Mouse (Mus musculus): Measurements from ENCODE around the gene Nipal3. TPM values are rescaled to one million over a fixed set of nuclear protein-coding genes. Genes with fewer than 3 reads are reported as not detected.

Nipal3 gene
- 7.1 and 7.7 TPM in 2 replicates for total RNA-seq (2015)
- total RNA-seq (2017), result 31.8 and 36.0 TPM in 2 replicates

DNA sequence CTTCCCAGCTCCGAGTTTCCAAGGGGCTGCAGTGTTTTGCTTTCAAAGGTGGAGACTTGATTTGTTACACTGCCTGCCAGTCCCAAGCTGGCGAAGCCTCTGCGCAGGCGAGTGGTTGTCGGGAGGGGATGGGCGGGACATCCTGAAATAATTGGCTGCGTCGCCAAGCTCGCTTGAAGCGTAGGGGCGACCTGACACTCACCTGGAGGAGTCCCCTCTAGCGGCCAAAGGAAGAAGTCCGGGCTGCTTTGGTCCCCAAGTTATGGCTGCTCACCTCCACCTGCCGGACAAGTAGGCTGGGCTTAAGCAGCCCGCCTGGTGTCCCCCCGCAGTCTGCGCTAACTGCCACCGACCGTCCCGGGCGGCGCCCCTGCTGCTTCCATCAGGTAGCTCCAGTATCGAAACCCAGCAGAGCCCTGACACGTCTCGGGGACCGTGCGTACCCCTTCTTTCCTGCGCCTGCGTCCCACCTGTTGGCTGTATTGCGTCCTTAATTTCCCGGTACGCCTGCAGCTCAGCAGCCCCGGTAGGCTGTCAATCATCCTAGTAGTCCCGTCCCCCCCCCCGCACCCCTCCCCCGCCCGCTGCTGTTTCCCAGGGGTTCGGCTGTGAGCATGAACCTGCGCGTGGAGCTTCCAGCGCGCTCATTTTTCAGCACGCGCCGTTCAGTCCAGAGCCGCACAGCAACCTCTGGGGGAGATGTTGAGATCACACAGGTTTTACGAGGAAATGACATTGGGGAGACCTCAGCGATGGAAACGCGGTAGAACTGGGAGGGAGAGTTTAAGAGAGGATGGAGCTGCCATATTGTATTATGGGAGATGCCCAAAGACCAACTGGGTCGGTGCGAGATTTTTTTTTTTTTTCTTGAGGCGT, at the start of gene Nipal3, which contains the start of gene Stpg1:
TSS of gene Nipal3 (minus strand) at position 518 of the 876 bp plus-strand sequence.
TSS of gene Stpg1 (plus strand) at position 270 of the 876 bp plus-strand sequence.
- peak; percentile 93 for ATAC-seq (ENCODE audit: poor library complexity, severe bottlenecking)

DNA sequence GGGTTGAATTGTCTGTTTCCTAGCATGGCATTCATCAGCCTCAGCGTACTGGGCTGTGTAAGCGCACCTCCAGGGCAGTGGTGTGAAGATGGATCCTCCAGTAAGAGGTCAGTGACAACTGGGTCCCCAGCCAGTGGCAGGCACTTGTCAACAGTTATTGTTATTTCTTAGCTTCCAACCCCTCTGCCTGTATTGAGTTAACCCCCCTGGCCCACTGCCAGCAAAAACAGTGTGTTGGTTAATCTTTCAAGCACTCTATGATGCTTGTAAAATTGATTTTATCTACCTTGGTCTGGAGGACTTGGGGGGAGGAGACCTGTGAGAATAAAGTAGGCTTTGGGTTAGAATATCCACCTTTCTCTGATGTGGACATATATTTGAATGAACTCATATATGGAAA, 49.4 kb upstream of the Nipal3 start:
- ATAC-seq (ENCODE audit: poor library complexity, severe bottlenecking), result no peak

DNA sequence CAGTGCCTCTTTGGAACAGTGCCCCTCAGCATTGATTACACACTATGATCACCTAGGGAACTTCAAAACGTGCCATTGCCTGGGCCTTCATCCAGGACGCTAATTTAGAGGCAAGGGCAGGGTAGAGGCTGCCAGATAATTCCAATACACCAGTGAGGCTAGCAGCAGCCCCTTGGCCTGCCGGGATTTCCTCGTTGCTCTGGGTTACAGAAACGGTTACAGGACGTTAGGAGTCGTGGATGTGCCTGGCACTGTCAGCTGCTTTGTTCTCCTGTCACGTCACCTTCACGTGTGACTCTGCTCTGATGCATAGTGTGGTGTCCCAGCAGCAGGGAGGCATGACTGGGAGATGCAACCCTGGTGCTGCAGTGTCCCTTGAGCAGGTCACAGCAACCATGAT, 45.2 kb upstream of the Nipal3 start:
- no peak for ATAC-seq (ENCODE audit: poor library complexity, severe bottlenecking)

DNA sequence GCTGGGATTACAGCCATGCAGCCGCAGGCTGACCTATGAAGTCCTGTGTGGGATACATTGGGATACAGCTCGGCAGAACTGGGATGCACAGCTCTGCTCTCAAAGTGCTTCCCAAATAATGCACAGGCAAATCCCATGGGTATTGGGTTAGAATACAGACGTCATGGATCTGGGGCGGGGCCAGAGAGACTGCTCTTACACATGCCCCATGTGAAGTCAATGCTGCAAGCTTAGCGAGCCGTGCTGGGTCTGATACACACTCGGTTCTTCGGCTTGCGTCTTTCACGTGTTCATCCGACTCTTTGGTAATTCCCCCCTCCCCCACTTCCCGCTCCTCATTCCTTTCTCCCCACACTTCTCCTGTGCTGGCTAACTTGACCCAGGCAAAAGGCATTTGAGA, 44.2 kb upstream of the Nipal3 start:
- no peak for ATAC-seq (ENCODE audit: poor library complexity, severe bottlenecking)

DNA sequence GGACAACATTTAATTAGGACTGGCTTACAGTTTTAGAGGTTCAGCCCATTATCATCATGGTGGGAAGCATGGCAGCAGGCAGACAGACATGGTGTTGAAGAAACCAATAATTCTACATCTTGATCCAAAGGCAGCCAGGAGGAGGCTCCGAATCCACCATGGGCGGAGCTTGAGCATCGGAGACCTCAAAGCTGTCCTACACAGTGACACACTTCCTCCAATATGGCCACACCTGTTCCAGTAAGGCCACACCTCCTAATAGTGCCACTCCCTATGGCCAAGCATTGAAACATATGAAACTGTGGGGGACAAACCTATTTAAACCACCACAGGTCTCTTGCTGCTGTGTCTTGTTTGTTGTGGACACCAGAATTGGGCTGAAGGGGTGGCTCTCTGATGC, 40.2 kb upstream of the Nipal3 start:
- ATAC-seq (ENCODE audit: poor library complexity, severe bottlenecking), result no peak

DNA sequence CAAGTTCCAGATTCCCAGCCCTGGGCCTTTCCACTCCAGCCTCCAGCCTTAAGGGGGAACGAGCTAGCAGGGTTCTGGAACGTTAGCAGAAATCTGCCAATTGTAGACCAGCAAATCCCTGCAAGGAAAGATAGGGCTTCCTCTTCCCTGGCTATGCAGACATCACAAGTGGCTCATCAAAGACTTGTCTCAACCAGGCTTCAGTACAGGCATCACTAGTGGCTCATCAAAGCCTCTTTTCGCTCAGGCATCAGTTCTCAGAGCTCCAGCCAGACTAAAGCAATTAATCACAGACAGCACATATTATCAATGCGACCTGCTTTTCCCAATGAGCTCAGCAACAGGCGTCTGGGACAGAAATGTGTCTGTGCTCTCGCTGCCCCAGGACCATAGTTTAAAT, 38.2 kb upstream of the Nipal3 start:
- ATAC-seq (ENCODE audit: poor library complexity, severe bottlenecking), result no peak

DNA sequence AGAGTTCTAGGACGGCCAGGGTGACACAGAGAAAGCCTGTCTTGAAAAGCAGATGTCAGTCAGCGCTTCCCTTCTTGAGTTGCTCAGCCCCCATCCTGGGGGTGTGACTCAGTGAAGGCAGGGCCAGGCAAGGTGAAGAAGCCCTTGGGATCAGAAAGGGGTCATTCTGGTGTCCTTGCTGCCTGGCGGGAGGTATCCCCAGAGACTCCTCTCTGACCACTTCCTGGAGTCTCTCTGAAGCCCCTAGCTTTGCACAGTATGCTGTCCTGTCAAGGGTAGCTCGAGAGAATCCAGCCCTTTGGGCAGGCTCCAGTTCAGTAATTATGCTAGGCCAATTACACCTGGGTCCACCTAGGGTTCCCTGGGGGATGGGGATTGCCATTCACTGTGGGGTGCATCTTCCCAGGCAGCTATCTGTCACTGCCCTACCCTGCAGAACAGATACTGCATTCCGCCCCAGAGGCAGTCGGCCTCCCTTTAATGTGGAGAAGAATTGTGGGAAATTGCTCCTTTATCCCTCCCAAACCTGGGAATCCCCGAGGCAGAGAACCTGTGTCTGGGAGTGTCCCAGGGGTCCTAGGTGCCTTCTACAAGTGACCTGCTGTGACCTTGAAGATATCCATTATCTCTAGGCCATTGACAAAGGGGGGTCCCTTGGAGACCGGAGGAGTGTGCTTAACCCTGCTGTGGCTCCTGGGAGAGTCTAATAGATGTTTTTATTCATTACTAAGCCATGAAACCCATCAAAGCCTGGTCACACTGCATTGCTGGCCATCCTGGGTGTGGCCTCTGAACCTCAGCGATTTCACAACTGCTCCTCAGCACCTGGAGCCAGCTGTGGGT, 37.2 kb upstream of the Nipal3 start:
- ATAC-seq (ENCODE audit: poor library complexity, severe bottlenecking), result no peak

DNA sequence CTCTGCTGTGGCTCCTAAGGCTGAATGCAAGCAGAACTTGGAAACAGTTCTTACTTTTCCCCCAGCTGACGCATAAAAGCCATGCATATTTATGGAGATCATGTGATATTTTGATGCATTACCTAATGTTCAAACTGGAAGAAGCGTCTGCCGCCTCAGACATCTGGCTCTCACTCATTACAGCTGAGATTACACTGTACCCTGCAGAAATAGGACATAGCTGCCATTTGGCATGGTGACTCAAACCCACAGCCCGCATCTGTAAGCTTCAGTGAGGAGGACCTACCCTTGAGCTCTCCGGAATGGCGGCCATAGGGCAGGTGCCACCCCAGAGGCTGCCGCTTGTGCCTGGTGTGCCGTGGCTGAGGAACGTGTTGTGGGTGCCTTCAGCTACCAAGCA, 36.4 kb upstream of the Nipal3 start:
- ATAC-seq (ENCODE audit: poor library complexity, severe bottlenecking), result no peak

DNA sequence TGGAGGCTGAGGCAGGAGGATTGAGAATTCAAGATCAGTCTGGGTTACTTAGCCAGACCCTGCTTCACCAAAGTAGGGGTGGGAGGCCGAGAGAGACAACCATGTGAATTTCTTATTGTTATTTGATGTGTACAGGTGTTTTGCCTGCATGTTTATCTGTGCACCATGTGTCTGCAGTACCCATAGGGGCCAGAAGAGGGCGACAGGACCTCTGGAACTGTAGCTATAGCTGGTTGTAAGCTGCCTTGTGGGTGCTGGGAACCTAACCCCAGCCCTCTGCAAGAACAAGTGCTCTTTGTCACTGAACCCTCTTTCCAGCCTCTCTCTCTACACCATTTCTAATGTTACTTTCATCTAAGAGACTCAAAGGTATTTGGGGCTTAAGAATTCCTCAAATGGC, 35.4 kb upstream of the Nipal3 start:
- no peak for ATAC-seq (ENCODE audit: poor library complexity, severe bottlenecking)

DNA sequence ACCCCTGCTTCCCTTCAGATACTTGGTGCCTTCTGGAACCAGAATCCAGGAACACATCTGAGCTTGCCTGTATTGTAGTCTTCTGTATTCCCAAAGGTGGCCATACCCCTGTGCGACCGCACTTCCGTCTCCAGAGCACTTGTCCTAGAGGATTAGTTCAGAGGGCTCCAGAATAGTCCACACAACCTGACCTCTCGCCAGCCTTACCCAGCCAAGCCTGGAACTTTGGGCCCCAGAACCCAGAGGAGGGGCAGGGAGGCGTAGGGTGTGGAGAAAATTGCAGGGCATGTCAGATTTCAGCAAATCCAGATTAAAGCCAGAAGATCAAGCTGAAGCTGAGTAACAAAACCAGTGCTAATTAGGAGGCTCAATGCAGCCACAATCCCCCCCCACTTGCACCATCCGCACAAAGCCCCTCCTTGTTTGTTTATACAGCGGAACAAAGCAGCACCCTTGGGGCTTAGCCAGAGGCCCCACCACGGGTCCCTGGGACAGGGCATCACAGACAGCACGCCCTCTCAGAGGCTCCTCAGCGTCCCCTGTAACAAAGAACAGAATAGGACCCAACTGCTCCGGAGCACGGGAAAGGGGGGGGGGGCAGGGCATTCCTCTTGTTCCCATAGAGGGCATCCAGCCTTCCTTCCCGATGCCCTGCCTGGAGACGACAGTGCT, 31.3 kb upstream of the Nipal3 start:
- ATAC-seq (ENCODE audit: poor library complexity, severe bottlenecking), result no peak

DNA sequence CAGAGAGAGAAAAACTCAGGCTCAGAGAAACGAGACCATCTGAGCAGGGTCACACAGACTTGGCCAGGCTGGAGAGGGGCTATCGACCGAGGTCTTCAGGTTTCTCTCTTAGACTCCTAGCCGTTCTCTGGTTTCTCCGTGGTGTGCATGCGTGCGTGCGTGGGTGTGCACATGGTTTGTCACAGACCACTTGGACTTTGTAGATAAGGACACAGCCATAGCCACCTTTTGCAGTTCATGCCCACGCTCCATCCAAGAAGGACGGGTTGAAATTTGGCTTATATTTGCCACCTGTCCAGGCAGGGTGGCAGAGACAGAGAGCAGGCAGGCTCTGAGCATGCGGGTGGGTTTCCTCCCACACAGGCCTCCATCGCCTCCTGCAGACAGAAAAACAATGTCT, 30.2 kb upstream of the Nipal3 start:
- ATAC-seq (ENCODE audit: poor library complexity, severe bottlenecking), result no peak

DNA sequence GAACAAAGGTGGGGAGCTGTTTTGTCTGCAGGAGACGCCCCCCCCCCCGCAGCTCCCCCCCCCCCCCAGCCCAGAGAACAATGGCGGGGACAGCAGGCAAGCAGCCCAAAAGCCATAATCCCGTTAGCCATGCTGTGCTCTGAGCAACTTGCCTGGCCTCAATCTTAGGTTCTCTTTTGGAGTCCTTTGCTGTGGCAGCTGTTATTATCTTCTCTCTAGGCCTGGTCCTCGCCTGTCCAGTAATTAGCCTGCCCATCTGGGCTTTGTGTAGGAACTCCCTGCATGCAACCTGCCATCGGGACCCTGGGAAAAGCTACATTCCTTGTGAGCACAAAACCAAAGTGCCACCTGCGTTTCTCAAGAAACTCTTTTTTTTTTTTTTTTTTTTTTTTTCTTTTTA, 29.1 kb upstream of the Nipal3 start:
- ATAC-seq (ENCODE audit: poor library complexity, severe bottlenecking), result no peak

DNA sequence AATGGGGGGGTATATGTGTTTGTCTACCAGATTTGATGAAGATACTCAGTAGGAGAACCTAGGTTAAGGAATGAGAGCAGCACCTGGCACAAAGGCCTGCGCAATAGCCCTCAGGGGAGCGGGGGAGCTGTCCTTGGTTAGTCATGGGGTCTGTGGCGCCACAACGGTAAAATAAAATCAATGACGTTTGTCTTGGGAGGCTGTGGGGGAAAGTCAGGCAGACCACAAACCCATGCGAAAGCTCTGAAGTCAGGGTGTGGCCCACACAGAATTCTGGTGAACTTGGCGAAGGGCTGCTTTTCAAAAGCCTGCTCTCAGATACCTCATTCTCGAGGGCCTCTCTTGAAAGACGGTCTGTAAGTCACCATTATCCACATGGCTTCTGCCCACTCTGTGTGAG, 25.6 kb upstream of the Nipal3 start:
- ATAC-seq (ENCODE audit: poor library complexity, severe bottlenecking), result no peak

DNA sequence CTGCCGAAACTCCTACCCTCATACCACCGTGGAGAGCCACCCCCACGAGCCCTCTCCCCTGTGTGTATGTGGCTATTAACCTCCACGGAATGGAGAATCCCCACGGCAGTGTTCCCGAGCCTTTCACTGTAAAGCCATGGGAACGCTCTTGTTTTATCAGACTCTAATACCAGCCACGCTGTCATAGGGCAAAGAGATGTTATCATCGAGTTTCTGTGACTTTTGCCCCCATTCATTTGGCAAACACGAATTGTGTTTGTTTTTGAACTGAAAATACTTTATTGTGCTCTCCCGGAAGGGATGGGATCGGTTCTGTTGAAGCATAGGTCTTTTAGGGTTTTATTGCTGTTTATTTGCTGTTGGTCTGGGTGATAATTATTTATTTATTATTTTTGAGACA, 23.3 kb upstream of the Nipal3 start:
- ATAC-seq (ENCODE audit: poor library complexity, severe bottlenecking), result no peak

DNA sequence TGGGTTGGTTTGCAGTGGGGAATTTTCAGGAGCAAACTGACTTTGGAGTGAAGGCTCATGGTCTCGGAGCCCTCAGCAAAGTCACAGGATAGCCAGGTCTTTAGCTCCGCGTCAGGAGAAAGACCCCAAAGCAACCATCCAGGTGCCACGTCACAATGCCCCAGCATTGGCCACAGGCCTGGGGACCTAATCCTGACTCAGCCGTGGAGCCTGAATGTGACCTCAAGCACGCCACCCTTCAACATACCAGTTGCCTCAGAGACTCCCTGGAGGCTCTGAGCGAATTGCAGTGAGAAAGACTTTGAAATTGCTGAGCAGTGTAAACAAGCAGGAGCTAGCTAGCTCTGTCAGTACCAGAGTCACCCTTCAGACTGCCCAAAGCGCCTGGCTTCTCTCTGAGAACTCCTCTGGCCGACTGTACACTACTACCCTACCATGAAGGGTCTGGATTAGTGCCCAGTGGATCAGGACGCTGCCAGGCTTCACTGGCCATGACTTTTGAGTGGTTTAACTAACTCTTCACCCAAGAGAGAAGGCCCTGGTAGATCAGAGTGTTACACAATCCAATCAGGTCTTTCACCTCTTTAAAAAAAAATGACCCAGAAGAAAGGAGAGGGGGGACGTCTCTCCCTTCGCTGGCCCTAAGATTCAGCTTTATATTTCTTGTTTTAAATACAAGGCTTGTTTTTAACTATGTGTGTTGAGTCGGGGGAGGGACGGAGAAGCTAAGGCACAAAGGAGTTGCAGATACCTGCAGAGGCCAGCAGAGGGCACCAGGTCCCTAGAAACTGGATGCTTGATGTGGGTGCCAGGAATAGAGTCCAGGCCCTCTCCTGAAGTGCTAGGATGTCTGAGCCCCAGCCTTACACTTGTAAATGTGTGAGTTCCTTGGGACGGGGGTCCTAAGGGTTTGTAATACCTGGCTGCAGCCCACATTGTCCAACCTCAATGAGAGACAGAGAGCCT, 21.8 kb upstream of the Nipal3 start:
- ATAC-seq (ENCODE audit: poor library complexity, severe bottlenecking), result peak; percentile 76

DNA sequence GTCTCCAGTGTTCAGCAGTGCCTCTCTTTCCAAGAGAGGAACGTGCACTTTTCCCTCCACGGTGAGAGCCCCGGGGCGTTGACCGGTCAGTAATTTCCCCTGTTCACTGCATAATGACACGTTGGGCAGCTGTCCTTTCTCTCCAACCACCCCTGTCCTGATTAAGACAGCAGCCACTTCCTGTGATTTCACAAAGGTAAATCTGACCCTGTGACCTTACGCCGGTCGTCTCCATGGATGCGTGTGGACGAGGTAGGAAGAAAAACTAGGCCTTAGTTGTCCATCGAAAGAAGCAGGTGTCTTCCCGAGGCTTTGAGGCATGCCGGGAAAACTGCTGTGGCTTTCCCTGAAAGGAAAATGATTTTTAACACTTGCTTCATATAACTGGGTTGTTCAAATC, 20.1 kb upstream of the Nipal3 start:
- ATAC-seq (ENCODE audit: poor library complexity, severe bottlenecking), result 0 out of 2 replicates have a peak, but pooled peaks have one; percentile 23

DNA sequence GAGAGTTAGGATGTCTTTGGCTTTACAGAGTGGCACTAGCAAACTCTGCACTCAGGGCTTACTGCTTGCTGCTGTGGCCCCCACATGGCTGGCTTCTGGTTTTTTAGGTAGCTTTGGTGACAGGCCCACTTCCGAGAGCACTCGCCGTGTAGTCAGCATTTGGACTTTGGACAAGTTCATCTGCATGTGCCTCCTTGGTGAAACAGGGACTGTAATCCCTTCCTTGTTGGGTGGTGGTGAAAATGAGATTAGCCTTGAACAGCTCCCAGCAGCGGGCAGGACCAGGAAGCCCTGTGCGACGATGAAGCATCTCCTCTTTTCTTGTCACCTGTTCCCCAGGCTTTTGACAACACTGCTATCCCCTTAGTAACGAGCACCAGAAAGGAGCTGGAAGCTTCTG, 19.0 kb upstream of the Nipal3 start:
- ATAC-seq (ENCODE audit: poor library complexity, severe bottlenecking), result no peak

DNA sequence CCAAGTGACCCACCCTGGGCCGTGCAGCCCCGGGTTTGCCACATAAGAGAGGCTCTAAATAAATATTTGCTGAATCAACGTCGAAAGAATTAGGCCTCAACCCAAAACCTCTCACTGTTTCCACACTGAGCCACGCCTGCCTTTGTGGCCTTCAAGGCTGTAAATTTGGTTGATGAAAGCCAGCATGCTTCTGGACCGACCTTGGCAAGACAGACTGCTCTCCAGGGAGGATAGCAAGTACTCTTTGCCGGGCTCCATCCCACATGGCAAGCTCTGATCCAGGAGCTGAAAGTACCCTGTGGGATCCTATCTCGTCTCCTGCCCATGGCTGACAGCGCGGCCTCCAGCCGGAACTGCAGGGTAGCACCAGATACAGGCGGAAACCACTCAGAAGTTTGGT, 14.7 kb upstream of the Nipal3 start:
- no peak for ATAC-seq (ENCODE audit: poor library complexity, severe bottlenecking)

DNA sequence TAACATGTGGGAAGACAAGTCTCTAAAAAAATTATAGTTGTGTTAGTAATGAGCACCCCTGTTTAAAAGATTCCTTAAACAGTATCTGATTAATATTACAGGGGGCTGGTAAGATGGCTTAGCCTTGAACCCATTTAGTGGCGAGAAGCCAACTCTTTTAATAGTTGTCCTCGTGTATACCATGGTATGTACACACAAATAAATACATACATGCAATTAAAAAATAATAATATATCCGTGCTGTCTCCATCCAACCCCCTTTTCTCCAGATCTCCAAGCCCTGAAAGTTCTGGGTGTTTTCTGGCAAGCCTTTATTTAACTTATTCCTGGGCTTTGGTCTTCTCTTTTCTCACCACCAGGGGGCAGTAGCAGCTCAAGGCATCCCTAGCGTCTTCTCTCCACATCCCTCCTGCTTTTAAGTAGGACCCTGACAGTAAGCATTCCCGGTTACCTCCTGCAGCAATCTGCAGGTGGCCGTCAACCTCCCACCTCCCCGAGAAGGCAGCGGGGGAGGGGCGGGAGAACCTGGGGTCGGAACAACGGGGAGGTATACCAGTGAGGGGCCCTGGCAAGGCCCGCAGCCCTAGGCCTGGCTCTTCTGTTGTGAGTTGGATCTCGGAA, 13.7 kb upstream of the Nipal3 start:
- ATAC-seq (ENCODE audit: poor library complexity, severe bottlenecking), result peak; percentile 44
